Comparison of ENCODE assay signal across 26 mouse cellular contexts in genomic region chr5:20484505-20484904, GRCm38 (mm10).
"Had no signal": no experiment of that assay in that cellular context is flagged by ENCODE, and none has a peak within 500 bp of the region (broad histone marks: within the 10 kb centered on the region; RNA-seq: fewer than 3 reads in every experiment).

No protein-coding gene starts in this region.

- H3K36me3 ChIP-seq: heart, embryonic 13.5 days; heart, embryonic 15.5 days; hindbrain, embryonic 13.5 days; hindbrain, embryonic 15.5 days; kidney, embryonic 15.5 days; limb, embryonic 13.5 days; limb, embryonic 15.5 days; liver, embryonic 13.5 days had no signal

- H3K27me3 ChIP-seq: heart, embryonic 13.5 days; heart, embryonic 15.5 days; hindbrain, embryonic 13.5 days; hindbrain, embryonic 15.5 days; kidney, embryonic 15.5 days; limb, embryonic 13.5 days; limb, embryonic 15.5 days; liver, embryonic 13.5 days had no signal

- H3K4me3 ChIP-seq: heart, adult 2 months; heart, embryonic 13.5 days; heart, embryonic 15.5 days; hindbrain, embryonic 13.5 days; hindbrain, embryonic 15.5 days; kidney, embryonic 15.5 days; limb, embryonic 13.5 days; limb, embryonic 15.5 days; liver, embryonic 13.5 days had no signal

- H3K9ac ChIP-seq: heart, embryonic 13.5 days; heart, embryonic 15.5 days; hindbrain, embryonic 13.5 days; hindbrain, embryonic 15.5 days; kidney, embryonic 15.5 days; limb, embryonic 13.5 days; limb, embryonic 15.5 days; liver, embryonic 13.5 days had no signal

- ATAC-seq: hindbrain, postnatal 0 days; intestine, embryonic 16.5 days had no signal

- H3K4me1 ChIP-seq: heart, embryonic 13.5 days; heart, embryonic 15.5 days; hindbrain, embryonic 13.5 days; kidney, embryonic 15.5 days; limb, embryonic 15.5 days; liver, embryonic 13.5 days had no signal

- DNase-seq: gastrocnemius, postnatal 14 days; gastrocnemius, postnatal 36 days; heart, adult 11 months; heart, adult 2 months; heart, postnatal 14 days; heart, postnatal 36 days; kidney, adult 11 months; kidney, adult 2 months; kidney, adult 9 months; kidney, postnatal 14 days; kidney, postnatal 36 days; layer of hippocampus, adult 9-11 months; layer of hippocampus, postnatal 36 days; left cerebral cortex, postnatal 4 days; liver, embryonic 13.5 days had no signal

- H3K9me3 ChIP-seq: heart, embryonic 13.5 days; heart, embryonic 15.5 days; hindbrain, embryonic 13.5 days; hindbrain, embryonic 15.5 days; kidney, embryonic 15.5 days; limb, embryonic 13.5 days; limb, embryonic 15.5 days; liver, embryonic 13.5 days had no signal

- H3K27ac ChIP-seq: heart, adult 2 months; heart, embryonic 13.5 days; heart, embryonic 15.5 days; hindbrain, embryonic 13.5 days; hindbrain, embryonic 15.5 days; hindbrain, postnatal 0 days; kidney, embryonic 15.5 days; kidney, postnatal 0 days; limb, embryonic 13.5 days; limb, embryonic 15.5 days; liver, embryonic 13.5 days had no signal

- H3K4me2 ChIP-seq: heart, embryonic 11.5 days; heart, embryonic 13.5 days; heart, embryonic 15.5 days; hindbrain, embryonic 13.5 days; hindbrain, embryonic 15.5 days; kidney, embryonic 15.5 days; limb, embryonic 13.5 days; limb, embryonic 15.5 days; liver, embryonic 13.5 days had no signal
